Mouse (Mus musculus) intestine, postnatal 0 days (tissue): ENCODE data around the gene Syne3. TPM values are rescaled to one million over a fixed set of nuclear protein-coding genes. Genes with fewer than 3 reads are reported as not detected.

Experiments used
- ATAC-seq: fragments of 200-750 bp; cut with Nextera tagmentation; 2 replicates; pipeline ENCODE4 v1.8.0; 2017; ENCODE audit warnings: mild to moderate bottlenecking, moderate TSS enrichment, moderate library complexity
- H3K27ac ChIP-seq: fragments of 300-500 bp; sonication (generic); 2 replicates; pipeline ENCODE4 v1.5.1; 2014; ENCODE audit warnings: mild to moderate bottlenecking, low read depth, low read length, moderate library complexity
- H3K27me3 ChIP-seq: fragments of 300-500 bp; sonication (generic); replicated peaks from 2 replicates; pipeline ENCODE4 v1.6.1; 2014; ENCODE audit warnings: low read length, mixed read lengths; ENCODE audit not compliant: control insufficient read depth, insufficient read depth
- H3K36me3 ChIP-seq: fragments of 300-500 bp; sonication (generic); 2 replicates; pipeline ENCODE4 v1.6.1; 2014; ENCODE audit warnings: mild to moderate bottlenecking, moderate library complexity; ENCODE audit not compliant: control insufficient read depth, insufficient read depth
- H3K4me1 ChIP-seq: fragments of 300-500 bp; sonication (generic); replicated peaks from 2 replicates; pipeline ENCODE4 v1.6.1; 2014; ENCODE audit warnings: antibody characterized with exemption, low read length, mixed read lengths; ENCODE audit not compliant: control insufficient read depth, insufficient read depth
- H3K4me2 ChIP-seq: fragments of 300-500 bp; sonication (generic); replicated peaks from 2 replicates; pipeline ENCODE4 v1.6.1; 2014; ENCODE audit warnings: low read depth, mild to moderate bottlenecking, moderate library complexity
- H3K4me3 ChIP-seq: fragments of 300-500 bp; sonication (generic); 2 replicates; pipeline ENCODE4 v1.5.1; 2014; ENCODE audit warnings: low read depth, low read length
- H3K9ac ChIP-seq: fragments of 300-500 bp; sonication (generic); 2 replicates; pipeline ENCODE4 v1.6.1; 2014; ENCODE audit warnings: mild to moderate bottlenecking, low read depth, low read length
- H3K9me3 ChIP-seq: fragments of 300-500 bp; sonication (generic); 2 replicates; pipeline ENCODE4 v1.6.1; 2016; ENCODE audit warnings: mixed run types; ENCODE audit not compliant: control insufficient read depth
- CTCF ChIP-seq: sonication (generic); IDR thresholded peaks from 2 replicates; pipeline ENCODE4 v1.5.1; 2016; ENCODE audit warnings: low read depth, mild to moderate bottlenecking, control low read depth, antibody characterized with exemption, moderate library complexity
- WGBS: fragments of 180-500 bp; shearing (Covaris S2); extraction: QIAGEN DNeasy Blood & Tissue Kit; methylation state at CpG from one replicate; pipeline ENCODE4 v1.1.7; 2014; 5-methylcytosine and 5-hydroxymethylcytosine counted together
- microRNA-seq: library from miRNA; unstranded; fragments of <30 nt; microRNA quantifications from one replicate; pipeline ENCODE4, GENCODE M21; 2016
- polyA plus RNA-seq: library from polyadenylated mRNA; unstranded; fragments of >200 nt; fragmentation: Nextera tagmentation; extraction: Ambion mirVana; gene quantifications from 2 replicates; pipeline ENCODE4 v1.2.1, GENCODE M21; 2015

Gene Syne3
- polyA plus RNA-seq, 1 experiment from 2014 or later = 1.8 TPM

DNA sequence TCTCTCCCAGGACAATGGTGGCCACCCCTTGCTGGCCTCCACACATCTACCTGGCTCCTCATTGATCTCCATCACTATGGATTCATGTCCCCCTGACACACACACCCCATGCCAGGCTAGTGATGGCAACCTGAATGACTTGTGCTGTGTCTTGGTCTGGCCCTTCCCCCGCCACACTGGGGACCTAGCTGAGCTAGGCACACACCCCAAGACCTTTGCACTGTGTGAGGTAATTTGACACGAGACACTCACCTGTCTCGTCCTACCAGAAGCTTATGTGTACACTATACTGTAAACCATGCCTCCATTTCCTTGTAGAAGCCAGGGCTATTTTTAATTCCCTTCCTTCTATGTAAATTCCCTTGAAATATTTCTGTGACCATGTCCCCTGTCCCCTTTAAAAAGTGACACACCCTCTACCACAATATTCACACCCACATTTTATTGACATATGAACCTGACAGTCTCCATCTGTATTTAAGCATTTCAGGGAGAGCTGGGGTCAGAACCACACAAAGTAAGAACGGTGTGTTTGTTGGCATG, 128.0 kb downstream of the Syne3 start:
- 30% methylated on average over 4 of the region's 4 CpGs for WGBS
- H3K4me1 ChIP-seq = peaks cover 6% of the 10 kb centered on the region; the same call in 1 of the 2 replicates
- ATAC-seq = peak; percentile 95

DNA sequence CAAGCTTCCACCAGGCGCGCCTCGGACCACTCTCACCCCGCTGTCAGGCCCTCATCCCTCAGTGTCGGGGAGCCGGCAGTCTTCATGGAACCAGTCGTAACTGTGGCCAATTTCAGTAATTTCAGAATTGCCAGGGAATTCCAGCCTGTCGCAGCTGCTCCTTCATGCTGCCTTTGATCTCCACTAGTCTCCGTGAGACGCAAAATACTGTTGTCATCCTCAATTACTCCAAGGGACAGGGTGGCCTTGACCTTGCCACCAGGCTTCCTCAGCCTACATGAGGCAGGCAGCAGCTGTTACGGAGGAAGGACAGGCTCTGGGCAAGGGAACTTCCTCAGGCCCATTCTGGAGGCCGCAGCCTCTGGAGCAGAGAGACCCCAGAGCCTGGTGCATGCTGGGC, 129.2 kb downstream of the Syne3 start:
- H3K36me3 ChIP-seq = no peaks in the 10 kb centered on the region
- 85% methylated on average over 12 of the region's 12 CpGs for WGBS
- H3K27ac ChIP-seq = no peak overlapping the region
- H3K4me3 ChIP-seq = no peak overlapping the region
- H3K4me1 ChIP-seq = peaks cover 6% of the 10 kb centered on the region; the same call in 1 of the 2 replicates
- H3K4me2 ChIP-seq = no peak overlapping the region
- H3K9ac ChIP-seq = no peak overlapping the region
- H3K27me3 ChIP-seq = no peaks in the 10 kb centered on the region
- no peaks in the 10 kb centered on the region for H3K9me3 ChIP-seq
- no peak for ATAC-seq
- no peak for TF ChIP-seq CTCF

More for the DNA sequence above, 128.0 kb downstream of the Syne3 start:
- peak overlapping the region; percentile 97 for H3K27ac ChIP-seq
- H3K9me3 ChIP-seq = no peaks in the 10 kb centered on the region
- TF ChIP-seq CTCF = no peak
- H3K27me3 ChIP-seq = no peaks in the 10 kb centered on the region
- no peaks in the 10 kb centered on the region for H3K36me3 ChIP-seq
- H3K4me2 ChIP-seq = peak overlapping the region; percentile 30; the same call in 1 of the 2 replicates
- H3K9ac ChIP-seq = peak overlapping the region; percentile 34; the same call in 1 of the 2 replicates
- H3K4me3 ChIP-seq = no peak overlapping the region

Small RNAs within 50 kb of the gene (microRNA-seq; reads per million reads assigned to microRNA genes)
- 1.6 reads per million for gene Mir3069

Other genes with a start within 250 kb of the Syne3 start
- 8.8 and 9.3 TPM in 2 replicates for gene Clmn, start 144.7 kb downstream of the Syne3 start, polyA plus RNA-seq
- gene Glrx5, start 22.9 kb upstream of the Syne3 start, polyA plus RNA-seq = 209 TPM in 2 replicates
- gene Tcl1b2, start 136.2 kb upstream of the Syne3 start, polyA plus RNA-seq = not detected in 2 replicates
- not detected in 2 replicates for gene Tcl1b1, start 149.9 kb upstream of the Syne3 start, polyA plus RNA-seq
- gene Tcl1b5, start 166.5 kb upstream of the Syne3 start, polyA plus RNA-seq = not detected in 2 replicates
- not detected in 2 replicates for gene Tcl1b3, start 181.2 kb upstream of the Syne3 start, polyA plus RNA-seq
- not detected in 2 replicates for gene Tcl1b4, start 192.1 kb upstream of the Syne3 start, polyA plus RNA-seq
- gene Tcl1, start 213.0 kb upstream of the Syne3 start, polyA plus RNA-seq = not detected in 2 replicates